Mouse (Mus musculus) thymus, postnatal 4 days (tissue): Measurements from ENCODE around the gene Cyld.

Source experiments
- DNase-seq: peaks from one replicate; pipeline ENCODE4 v3.0.0; 2021

Cyld gene

DNA sequence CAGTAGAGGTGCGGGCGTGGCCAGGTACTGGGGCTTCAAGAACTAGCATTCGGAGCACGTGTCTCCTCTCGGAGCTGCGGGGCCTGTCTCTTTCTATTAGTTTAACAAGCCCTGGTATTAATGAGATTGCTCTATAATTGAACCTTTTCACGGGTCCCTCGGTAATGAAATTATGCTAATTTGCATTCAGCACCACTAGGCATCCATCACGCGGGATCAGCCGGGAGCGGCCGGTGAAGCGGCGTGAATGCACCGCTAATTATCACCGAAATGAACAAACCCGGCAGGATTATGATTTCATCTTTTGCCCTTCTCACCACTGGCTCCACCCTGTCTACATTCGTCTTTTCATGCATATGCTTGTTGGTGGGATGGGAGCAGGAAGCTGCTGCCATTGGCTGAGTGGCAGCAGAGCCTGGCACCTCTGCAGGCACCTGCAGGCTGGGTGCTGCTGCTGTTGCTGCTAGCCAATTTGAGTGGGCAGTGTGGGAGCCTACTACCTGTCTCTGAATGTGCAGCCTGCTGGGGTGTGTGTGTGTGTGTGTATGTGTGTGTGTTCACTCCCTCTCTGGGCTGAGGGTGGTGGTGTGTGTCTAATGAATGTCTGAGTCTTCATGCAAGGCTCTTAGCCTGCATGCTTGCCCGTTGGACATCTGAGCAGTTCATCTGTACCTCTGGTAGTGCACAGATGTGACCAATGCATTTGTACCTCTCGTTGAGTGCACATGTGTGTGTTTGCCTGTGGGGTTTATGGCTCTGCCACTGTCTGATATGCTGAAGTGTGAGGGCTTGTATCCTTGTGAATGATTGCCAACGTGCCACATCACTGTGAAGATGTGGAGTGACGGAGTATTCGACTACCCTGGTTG, 97.2 kb downstream of the Cyld start:
- DNase-seq, result no peak

DNA sequence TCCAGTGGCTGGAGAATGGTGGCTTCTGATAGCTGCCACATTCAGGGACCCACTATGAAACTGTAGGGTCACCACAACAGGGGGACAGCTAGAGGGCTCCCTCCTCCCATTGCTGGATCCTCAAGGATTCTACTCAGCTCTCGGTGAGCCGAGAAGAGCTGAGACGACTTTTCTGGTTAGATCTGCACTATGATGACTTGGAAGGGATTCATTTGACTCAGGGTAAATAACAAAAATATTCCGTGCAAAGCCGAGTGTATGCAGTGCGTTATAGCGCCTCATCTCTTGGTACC, 97.7 kb downstream of the Cyld start:
- DNase-seq, result no peak

DNA sequence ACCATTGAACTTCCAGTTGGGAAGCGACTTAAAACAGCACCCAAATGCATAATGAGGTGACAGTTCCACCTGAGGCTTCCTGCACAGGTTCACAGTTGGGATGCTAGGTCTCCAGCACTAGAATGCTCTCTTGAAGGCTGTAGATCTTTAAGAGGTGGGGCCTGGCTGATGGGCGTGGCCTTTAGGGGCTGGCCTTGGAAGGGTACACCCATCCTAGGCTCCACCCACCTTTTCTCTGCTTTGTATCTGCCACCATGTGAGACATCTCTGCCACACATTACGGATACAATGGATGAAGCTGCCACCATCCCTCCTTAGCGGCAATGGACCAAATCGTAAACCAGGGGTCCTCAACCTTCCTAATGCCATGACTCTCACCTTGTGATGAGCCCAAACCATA, 99.1 kb downstream of the Cyld start:
- DNase-seq, result no peak

DNA sequence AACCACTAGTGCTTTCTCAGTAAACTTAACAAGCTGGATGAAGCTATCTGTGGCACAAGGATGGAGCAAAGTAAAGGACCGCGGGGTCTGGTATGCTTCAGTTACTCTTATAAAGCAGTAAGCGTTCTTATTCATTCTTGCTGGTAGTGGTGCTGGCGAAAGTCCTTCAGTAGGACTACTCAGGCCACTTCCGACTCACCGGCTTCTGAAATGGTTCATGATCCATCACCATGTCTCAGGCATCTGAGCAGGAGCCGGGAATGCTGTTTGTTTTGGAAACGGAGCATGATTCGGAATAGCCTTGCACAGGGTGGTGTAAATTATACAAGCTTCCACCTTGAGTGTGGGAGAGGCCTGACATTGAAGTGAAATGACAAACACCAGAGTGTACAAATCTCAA, 99.8 kb downstream of the Cyld start:
- DNase-seq, result no peak
